Mouse (Mus musculus): ENCODE measurements at regions not wholly inside any gene's neighbourhood (a gene's known extent, or its start where the extent isn't known, plus 50 kb on each side); places are given as distances from the start of the nearest gene placed in this dataset.

DNA sequence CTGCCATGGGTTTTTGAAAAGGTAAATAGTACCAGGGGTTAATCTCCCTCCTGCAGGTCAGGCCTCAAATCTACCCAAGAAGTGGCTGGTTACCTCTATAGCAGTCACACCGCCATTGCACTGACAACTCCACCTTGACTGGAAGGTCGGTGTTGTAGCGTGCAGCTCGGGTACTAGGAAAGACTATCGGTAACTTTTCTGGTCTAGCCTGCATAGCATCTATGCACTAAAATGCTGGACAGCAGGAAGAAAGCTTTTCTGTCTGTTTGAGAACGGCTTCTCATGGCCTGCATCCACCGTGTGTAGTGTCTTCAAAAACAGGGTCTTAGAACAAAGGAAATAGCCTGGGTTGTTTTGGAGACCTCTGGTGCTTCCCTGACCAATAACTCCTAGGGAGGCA lies 88.8 kb downstream of the Bms1 start:
- Histone ChIP-seq H3K27ac (ENCODE audit: insufficient read depth, low read depth, low read length) (no peak overlapping the region), H3K4me1 (ENCODE audit: control insufficient read depth, insufficient read depth, low read length) (no peaks in the 10 kb centered on the region), H3K4me3 (ENCODE audit: insufficient read depth, low read length) (no peak overlapping the region)
- no peak for TF ChIP-seq POLR2A (IDR thresholded peaks at IDR 0.05; ENCODE audit: borderline replicate concordance, low read depth, low read length)
- no peak for TF ChIP-seq CTCF (IDR thresholded peaks at IDR 0.05; ENCODE audit: low read depth, low read length)

DNA sequence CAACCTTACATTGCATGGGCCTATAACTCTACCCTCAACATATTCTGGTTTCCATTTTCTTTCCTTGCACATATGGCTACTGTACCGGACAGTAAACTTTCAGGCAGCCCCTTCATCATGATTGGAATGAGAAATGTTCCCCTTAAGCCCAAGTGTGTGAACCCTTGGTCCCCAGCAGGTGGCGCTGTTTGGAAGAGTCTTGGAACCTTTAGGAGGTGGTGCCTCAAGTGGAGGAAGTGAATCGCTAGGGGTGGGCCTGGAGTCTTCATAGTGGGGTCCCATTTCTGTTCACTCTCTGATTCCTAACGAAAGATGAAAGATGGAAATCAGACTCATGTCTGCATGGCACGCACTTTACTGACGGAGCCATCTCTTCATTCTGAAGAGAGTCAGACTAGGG lies 91.8 kb downstream of the Bms1 start:
- TF ChIP-seq CTCF (IDR thresholded peaks at IDR 0.05; ENCODE audit: low read depth, low read length) (peak; percentile 59), POLR2A (IDR thresholded peaks at IDR 0.05; ENCODE audit: borderline replicate concordance, low read depth, low read length) (no peak)
- H3K27ac ChIP-seq (ENCODE audit: insufficient read depth, low read depth, low read length) = no peak overlapping the region
- no peak overlapping the region for H3K4me3 ChIP-seq (ENCODE audit: insufficient read depth, low read length)
- H3K4me1 ChIP-seq (ENCODE audit: control insufficient read depth, insufficient read depth, low read length) = no peaks in the 10 kb centered on the region

DNA sequence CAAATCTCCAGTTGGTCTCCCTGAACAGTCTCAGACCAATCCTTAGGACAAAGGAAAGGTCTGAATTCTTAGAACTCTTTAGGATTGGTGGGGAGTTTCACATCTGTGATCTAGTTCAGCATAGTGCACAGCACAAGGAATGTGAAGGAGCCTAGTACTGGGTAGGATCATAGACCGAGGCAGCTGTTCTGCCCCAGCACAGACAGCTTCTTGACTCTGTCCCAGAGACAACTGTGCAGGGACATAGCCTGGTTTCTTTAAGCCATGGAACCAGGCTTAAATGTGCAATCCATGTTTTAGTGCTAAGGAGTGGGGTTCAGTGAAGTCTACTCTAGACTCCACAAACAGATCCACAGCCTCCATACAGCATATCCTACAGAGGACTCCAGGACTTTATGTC lies 93.6 kb downstream of the Bms1 start:
- Histone ChIP-seq H3K4me1 (ENCODE audit: control insufficient read depth, insufficient read depth, low read length) (no peaks in the 10 kb centered on the region), H3K4me3 (ENCODE audit: insufficient read depth, low read length) (no peak overlapping the region), H3K27ac (ENCODE audit: insufficient read depth, low read depth, low read length) (no peak overlapping the region)
- TF ChIP-seq CTCF (IDR thresholded peaks at IDR 0.05; ENCODE audit: low read depth, low read length) (no peak), POLR2A (IDR thresholded peaks at IDR 0.05; ENCODE audit: borderline replicate concordance, low read depth, low read length) (no peak)

DNA sequence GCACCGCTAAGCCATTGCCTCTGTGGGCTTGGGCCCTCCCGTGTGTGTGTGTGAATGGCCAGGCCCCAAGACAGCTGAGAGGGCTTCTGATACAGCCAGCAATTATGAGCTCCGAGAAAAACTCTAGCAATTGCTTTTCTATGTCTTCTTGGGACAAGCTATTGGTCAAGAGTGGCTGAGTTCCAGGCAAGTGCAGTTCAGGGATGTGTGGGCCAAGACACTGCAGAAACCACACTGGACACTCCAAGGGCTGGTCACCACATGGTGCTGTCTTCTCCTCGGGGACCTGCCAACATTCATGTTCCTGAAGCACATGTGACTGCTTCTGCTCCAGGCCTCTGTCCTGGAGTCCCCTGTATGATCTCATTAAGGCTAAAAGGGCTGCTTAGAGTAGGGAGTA lies 94.7 kb downstream of the Bms1 start:
- TF ChIP-seq CTCF (IDR thresholded peaks at IDR 0.05; ENCODE audit: low read depth, low read length) (no peak), POLR2A (IDR thresholded peaks at IDR 0.05; ENCODE audit: borderline replicate concordance, low read depth, low read length) (no peak)
- Histone ChIP-seq H3K4me3 (ENCODE audit: insufficient read depth, low read length) (no peak overlapping the region), H3K4me1 (ENCODE audit: control insufficient read depth, insufficient read depth, low read length) (no peaks in the 10 kb centered on the region), H3K27ac (ENCODE audit: insufficient read depth, low read depth, low read length) (no peak overlapping the region)

DNA sequence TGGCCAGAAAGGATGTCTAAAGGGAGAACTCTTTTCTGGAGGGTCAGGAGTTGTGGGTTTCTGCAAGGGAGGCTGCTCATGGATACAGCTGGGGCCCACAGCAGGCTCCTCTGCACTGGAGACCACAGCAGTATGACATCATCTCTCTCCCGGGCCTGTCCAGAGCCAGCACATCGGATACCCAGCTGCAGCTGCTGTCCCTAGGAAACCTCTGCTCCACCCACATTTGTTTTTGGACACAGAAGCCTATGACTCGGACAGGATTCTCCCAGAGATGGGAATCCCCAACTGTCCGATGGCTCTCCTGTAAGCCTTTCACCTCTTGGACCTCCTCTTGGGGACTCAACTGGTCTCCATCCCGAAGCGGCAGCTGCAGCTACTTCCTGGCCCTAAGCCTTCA lies 96.2 kb downstream of the Bms1 start:
- TF ChIP-seq CTCF (IDR thresholded peaks at IDR 0.05; ENCODE audit: low read depth, low read length) = no peak
- no peak for TF ChIP-seq POLR2A (IDR thresholded peaks at IDR 0.05; ENCODE audit: borderline replicate concordance, low read depth, low read length)
- H3K4me3 ChIP-seq (ENCODE audit: insufficient read depth, low read length) = no peak overlapping the region
- no peak overlapping the region for H3K27ac ChIP-seq (ENCODE audit: insufficient read depth, low read depth, low read length)
- no peaks in the 10 kb centered on the region for H3K4me1 ChIP-seq (ENCODE audit: control insufficient read depth, insufficient read depth, low read length)

DNA sequence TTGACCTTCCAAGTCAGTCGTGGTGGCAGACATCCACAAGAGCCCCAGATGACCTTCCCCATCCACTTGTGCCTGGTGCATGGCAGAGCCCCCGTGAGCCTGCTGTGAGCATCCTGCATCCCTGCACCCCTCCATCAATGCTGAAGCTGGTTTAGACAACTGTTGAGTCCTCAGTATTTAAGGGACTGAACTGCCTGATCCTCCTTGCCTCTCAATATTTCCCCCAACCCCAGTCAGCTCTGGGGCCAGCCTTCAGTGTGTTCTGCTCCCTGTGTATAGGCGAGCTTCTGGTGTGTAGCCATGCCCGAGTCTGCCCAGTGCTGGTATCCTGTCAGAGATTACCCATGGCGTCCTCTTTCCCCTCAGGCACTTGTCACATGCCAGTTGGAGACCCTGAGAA lies 96.6 kb downstream of the Bms1 start:
- TF ChIP-seq CTCF (IDR thresholded peaks at IDR 0.05; ENCODE audit: low read depth, low read length) (no peak), POLR2A (IDR thresholded peaks at IDR 0.05; ENCODE audit: borderline replicate concordance, low read depth, low read length) (no peak)
- no peak overlapping the region for H3K27ac ChIP-seq (ENCODE audit: insufficient read depth, low read depth, low read length)
- H3K4me1 ChIP-seq (ENCODE audit: control insufficient read depth, insufficient read depth, low read length) = no peaks in the 10 kb centered on the region
- H3K4me3 ChIP-seq (ENCODE audit: insufficient read depth, low read length) = no peak overlapping the region

DNA sequence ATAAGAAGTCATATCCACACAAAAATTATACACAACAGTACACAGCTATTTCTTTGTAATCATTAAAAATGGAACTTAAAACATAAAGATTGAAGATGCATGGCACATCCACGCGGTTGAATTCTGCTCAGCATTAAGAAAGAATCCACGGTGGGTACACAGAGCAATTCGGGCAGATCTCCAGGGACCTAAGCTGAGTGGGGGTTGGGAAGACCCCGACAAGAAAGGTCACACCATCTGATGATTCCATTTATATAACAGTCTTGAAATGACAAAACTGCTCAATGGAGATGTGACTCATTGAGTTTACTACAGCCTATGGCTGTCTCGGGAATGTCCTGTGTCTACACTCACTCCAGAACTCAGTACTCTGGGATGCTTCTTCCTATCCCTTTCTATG lies 97.2 kb downstream of the Bms1 start:
- TF ChIP-seq CTCF (IDR thresholded peaks at IDR 0.05; ENCODE audit: low read depth, low read length) (no peak), POLR2A (IDR thresholded peaks at IDR 0.05; ENCODE audit: borderline replicate concordance, low read depth, low read length) (no peak)
- Histone ChIP-seq H3K27ac (ENCODE audit: insufficient read depth, low read depth, low read length) (no peak overlapping the region), H3K4me3 (ENCODE audit: insufficient read depth, low read length) (no peak overlapping the region), H3K4me1 (ENCODE audit: control insufficient read depth, insufficient read depth, low read length) (no peaks in the 10 kb centered on the region)

DNA sequence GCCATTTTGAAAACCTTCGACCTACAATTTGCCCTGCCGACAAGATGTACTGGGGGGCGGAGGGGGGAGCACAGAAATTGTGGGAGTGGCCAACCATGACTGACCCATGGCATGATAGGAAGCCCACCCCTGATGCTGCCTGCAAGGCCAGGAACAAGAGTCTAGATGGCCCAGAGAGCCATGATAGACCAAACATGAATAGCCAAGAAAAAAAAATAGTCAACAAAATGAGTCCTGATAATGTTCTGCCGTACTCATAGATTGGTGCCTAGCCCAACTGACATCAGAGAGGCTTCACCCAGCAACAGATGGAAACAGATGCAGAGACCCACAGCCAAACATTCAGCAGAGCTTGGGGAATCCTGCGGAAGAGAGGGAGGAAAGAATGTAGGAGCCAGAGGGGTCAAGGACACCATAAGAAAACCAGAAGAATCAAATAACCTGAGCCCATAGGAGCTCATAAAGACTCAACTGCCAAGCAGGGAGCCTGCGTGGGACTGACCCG lies 99.2 kb downstream of the Bms1 start:
- H3K4me3 ChIP-seq (ENCODE audit: insufficient read depth, low read length) = no peak overlapping the region
- H3K4me1 ChIP-seq (ENCODE audit: control insufficient read depth, insufficient read depth, low read length) = no peaks in the 10 kb centered on the region
- TF ChIP-seq POLR2A (IDR thresholded peaks at IDR 0.05; ENCODE audit: borderline replicate concordance, low read depth, low read length) = no peak
- no peak for TF ChIP-seq CTCF (IDR thresholded peaks at IDR 0.05; ENCODE audit: low read depth, low read length)
- H3K27ac ChIP-seq (ENCODE audit: insufficient read depth, low read depth, low read length) = no peak overlapping the region

DNA sequence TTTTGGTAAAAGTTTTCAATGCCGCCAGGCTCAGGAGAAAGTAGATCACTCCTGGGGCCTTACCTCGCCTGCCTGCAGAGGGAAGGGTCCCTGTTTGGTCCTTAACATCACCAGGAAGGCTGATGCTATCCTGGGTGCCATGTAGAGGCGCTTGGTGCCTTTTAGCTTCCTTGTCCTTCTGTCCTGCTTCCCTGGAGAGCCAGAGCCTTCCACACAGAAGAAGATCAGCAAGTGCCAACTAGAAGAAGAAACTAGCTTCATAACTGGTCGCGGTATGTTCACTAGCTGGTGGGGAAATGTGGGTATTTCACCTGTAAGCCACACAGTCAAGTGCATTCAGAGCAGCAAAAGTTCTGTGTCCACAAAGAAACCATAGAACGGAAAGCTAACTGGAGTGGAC lies 103.4 kb downstream of the Bms1 start:
- TF ChIP-seq POLR2A (IDR thresholded peaks at IDR 0.05; ENCODE audit: borderline replicate concordance, low read depth, low read length) = no peak
- TF ChIP-seq CTCF (IDR thresholded peaks at IDR 0.05; ENCODE audit: low read depth, low read length) = no peak
- H3K27ac ChIP-seq (ENCODE audit: insufficient read depth, low read depth, low read length) = no peak overlapping the region
- no peak overlapping the region for H3K4me3 ChIP-seq (ENCODE audit: insufficient read depth, low read length)
- H3K4me1 ChIP-seq (ENCODE audit: control insufficient read depth, insufficient read depth, low read length) = no peaks in the 10 kb centered on the region

DNA sequence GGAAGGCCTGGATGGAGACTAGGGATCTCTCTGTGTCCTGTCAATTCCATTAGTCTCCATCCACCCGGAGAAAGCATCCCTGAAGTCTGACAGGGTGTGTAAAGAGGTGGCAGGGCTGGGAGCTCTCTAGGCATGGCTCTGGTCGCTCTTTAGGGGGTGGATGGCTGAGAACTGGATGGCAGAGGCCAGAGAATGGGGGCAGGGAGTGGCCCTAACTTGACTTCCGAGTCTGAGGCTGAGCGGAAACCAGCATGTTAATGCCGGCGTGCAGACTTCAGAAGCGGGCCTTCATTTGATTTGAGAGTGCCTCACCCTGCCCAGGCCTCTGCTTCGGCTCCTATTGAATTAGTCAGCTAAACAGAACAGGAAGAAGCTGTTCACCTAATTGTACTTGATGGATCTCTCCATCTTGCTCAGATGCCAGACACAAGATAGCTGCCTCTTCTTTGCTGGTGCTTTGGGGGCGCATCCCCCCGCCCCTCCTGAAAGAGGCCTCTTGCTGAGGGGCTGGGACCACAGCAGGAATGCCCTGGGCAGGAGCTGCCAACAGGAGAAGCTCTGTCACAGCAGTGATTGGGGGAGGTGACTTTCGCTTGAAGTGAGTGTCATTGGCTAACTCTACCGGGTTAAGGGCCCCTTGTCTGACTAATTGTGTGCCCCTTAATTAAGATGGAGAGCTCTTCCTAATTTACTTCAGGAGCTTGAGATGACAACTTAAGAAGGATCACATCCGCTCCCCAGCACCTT lies 104.2 kb downstream of the Bms1 start:
- Histone ChIP-seq H3K27ac (ENCODE audit: insufficient read depth, low read depth, low read length) (no peak overlapping the region), H3K4me1 (ENCODE audit: control insufficient read depth, insufficient read depth, low read length) (no peaks in the 10 kb centered on the region), H3K4me3 (ENCODE audit: insufficient read depth, low read length) (no peak overlapping the region)
- TF ChIP-seq CTCF (IDR thresholded peaks at IDR 0.05; ENCODE audit: low read depth, low read length) (no peak), POLR2A (IDR thresholded peaks at IDR 0.05; ENCODE audit: borderline replicate concordance, low read depth, low read length) (no peak)
